In the genomic region with DNA sequence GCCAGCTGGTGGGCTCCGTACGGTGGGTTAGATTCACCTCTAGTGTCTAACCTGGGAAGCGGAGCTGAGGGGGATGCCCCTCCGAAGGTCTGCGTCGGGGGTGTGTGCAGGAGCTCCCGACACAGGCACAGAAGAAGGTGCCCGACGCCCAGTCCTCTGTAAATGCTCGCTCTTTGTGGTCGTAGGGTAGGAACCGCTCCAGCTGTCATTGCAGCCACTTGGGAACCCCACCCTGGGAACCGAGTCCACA, we compare ENCODE assay signal across 9 mouse cellular contexts. TPM values are rescaled to one million over a fixed set of nuclear protein-coding genes. Genes with fewer than 3 reads are reported as not detected.
A peak's percentile ranks its signal among the peaks of the same experiment; 100 is the strongest.
DNase-seq lines count a peak whose midpoint lies in the region; ATAC-seq and TF ChIP-seq lines count a peak whose summit lies in the region.
"Had no signal": no experiment of that assay in that cellular context is flagged by ENCODE, and none has a peak within 500 bp of the region (broad histone marks: within the 10 kb centered on the region; RNA-seq: fewer than 3 reads in every experiment).

No protein-coding gene starts in this region.

- peak overlapping the region; percentile 64 for H3K4me2 ChIP-seq in intestine, postnatal 0 days (replicated peaks; ENCODE audit: low read depth)
- H3K4me2 ChIP-seq in neural tube, embryonic 12.5 days (replicated peaks), result peak overlapping the region; percentile 69

- 0% methylated on average over 13 of the region's 13 CpGs for WGBS in intestine, postnatal 0 days
- WGBS in neural tube, embryonic 12.5 days, result under 1% methylated on average over 13 of the region's 13 CpGs

- peak; percentile 56 for DNase-seq in embryo, embryonic 10.5 days (ENCODE audit: low spot score)
- no peak for DNase-seq in embryo, embryonic 11 days
- peak; percentile 28 to 35 for DNase-seq in spleen, postnatal 36 days (ENCODE audit: low spot score in 2 of 2)
- DNase-seq in spleen, adult 12 weeks (ENCODE audit: low spot score), result no peak
- no peak for DNase-seq in ovary, adult 18-20 months (ENCODE audit: low spot score)
- no peak for DNase-seq in adrenal gland, postnatal 36 days

- peak overlapping the region; percentile 99 for H3K27ac ChIP-seq in intestine, postnatal 0 days (ENCODE audit: low read depth, low read length)
- H3K27ac ChIP-seq in neural tube, embryonic 12.5 days, result peak overlapping the region; percentile 79

- H3K9me3 ChIP-seq in intestine, postnatal 0 days (ENCODE audit: control insufficient read depth), result no peaks in the 10 kb centered on the region
- H3K9me3 ChIP-seq in neural tube, embryonic 12.5 days, result no peaks in the 10 kb centered on the region

- H3K36me3 ChIP-seq in intestine, postnatal 0 days (ENCODE audit: control insufficient read depth, insufficient read depth), result peaks cover 37% of the 10 kb centered on the region
- H3K36me3 ChIP-seq in neural tube, embryonic 12.5 days, result peaks cover 32% of the 10 kb centered on the region

- peak; percentile 11 for ATAC-seq in intestine, postnatal 0 days
- ATAC-seq in neural tube, embryonic 12.5 days (ENCODE audit: low FRiP score, low read depth), result peak; percentile 65

- H3K9ac ChIP-seq in intestine, postnatal 0 days (ENCODE audit: low read depth, low read length), result peak overlapping the region; percentile 99
- peak overlapping the region; percentile 94 for H3K9ac ChIP-seq in neural tube, embryonic 12.5 days

- no peaks in the 10 kb centered on the region for H3K27me3 ChIP-seq in intestine, postnatal 0 days (replicated peaks; ENCODE audit: control insufficient read depth, insufficient read depth, low read length)
- no peaks in the 10 kb centered on the region for H3K27me3 ChIP-seq in neural tube, embryonic 12.5 days (replicated peaks)

- TF ChIP-seq CTCF in intestine, postnatal 0 days (IDR thresholded peaks at IDR 0.05; ENCODE audit: low read depth), result no peak

- 0 out of 2 replicates have a peak, but pooled peaks cover 3% of the 10 kb centered on the region for H3K4me1 ChIP-seq in intestine, postnatal 0 days (replicated peaks; ENCODE audit: control insufficient read depth, insufficient read depth, low read length)
- H3K4me1 ChIP-seq in neural tube, embryonic 12.5 days, result peaks cover 19% of the 10 kb centered on the region

- H3K4me3 ChIP-seq in intestine, postnatal 0 days (ENCODE audit: low read depth, low read length), result peak overlapping the region; percentile 100
- H3K4me3 ChIP-seq in neural tube, embryonic 12.5 days, result peak overlapping the region; percentile 89

RNA-seq across cellular contexts. Expression of a gene that starts 0.7 kb away (rescaled TPM):
- 141 and 150 TPM in 2 replicates for polyA plus RNA-seq in intestine, postnatal 0 days (2015; fragmentation: Nextera tagmentation; extraction: Ambion mirVana)
- 132 and 141 TPM in 2 replicates for polyA plus RNA-seq in neural tube, embryonic 12.5 days (2016; fragmentation: Nextera tagmentation; extraction: Ambion mirVana)
- 100 to 1,000 TPM; 199 to 215 TPM for total RNA-seq in adrenal gland, postnatal 36 days (2021)

RNA-seq across cellular contexts. Expression of a gene that starts 20.8 kb away (rescaled TPM):
- polyA plus RNA-seq in intestine, postnatal 0 days (2015; fragmentation: Nextera tagmentation; extraction: Ambion mirVana), result 4.7 and 6.3 TPM in 2 replicates
- 22.3 and 23.5 TPM in 2 replicates for polyA plus RNA-seq in neural tube, embryonic 12.5 days (2016; fragmentation: Nextera tagmentation; extraction: Ambion mirVana)
- total RNA-seq in adrenal gland, postnatal 36 days (2021), result 10 to 100 TPM; 33.7 to 37.5 TPM

RNA-seq across cellular contexts. Expression of a gene that starts 48.3 kb away (rescaled TPM):
- not detected in 2 replicates for polyA plus RNA-seq in intestine, postnatal 0 days (2015; fragmentation: Nextera tagmentation; extraction: Ambion mirVana)
- not detected in 2 replicates for polyA plus RNA-seq in neural tube, embryonic 12.5 days (2016; fragmentation: Nextera tagmentation; extraction: Ambion mirVana)
- total RNA-seq in adrenal gland, postnatal 36 days (2021), result not detected
- total RNA-seq: gastrocnemius, postnatal 36 days had no signal

Comparison
In these comparisons a context has a peak if more than half of its experiments do, and no peak if none do; other contexts are left out.
1. DNase-seq: peak in embryo, embryonic 10.5 days (single experiment) and spleen, postnatal 36 days (2 of 2); none in embryo, embryonic 11 days (single experiment), spleen, adult 12 weeks (single experiment), ovary, adult 18-20 months (single experiment) and adrenal gland, postnatal 36 days (0 of 2).